Mouse (Mus musculus) embryonic facial prominence, embryonic 12.5 days (tissue): Measurements from ENCODE around the gene Hes5. TPM values are rescaled to one million over a fixed set of nuclear protein-coding genes. Genes with fewer than 3 reads are reported as not detected.

Experiments
- ATAC-seq: fragments of 200-750 bp; cut with Nextera tagmentation; 2 replicates; pipeline ENCODE4 v1.8.0; 2017; ENCODE audit not compliant: insufficient number of reproducible peaks, insufficient read depth, low FRiP score, low TSS enrichment
- H3K27ac ChIP-seq: fragments of 300-500 bp; sonication (generic); 2 replicates; pipeline ENCODE4 v1.5.1; 2016; ENCODE audit warnings: mild to moderate bottlenecking
- H3K27me3 ChIP-seq: fragments of 300-500 bp; sonication (generic); 2 replicates; pipeline ENCODE4 v1.6.1; 2016; ENCODE audit warnings: mild to moderate bottlenecking, moderate library complexity
- H3K36me3 ChIP-seq: fragments of 300-500 bp; sonication (generic); 2 replicates; pipeline ENCODE4 v1.6.1; 2016; ENCODE audit warnings: mild to moderate bottlenecking
- H3K4me1 ChIP-seq: fragments of 300-500 bp; sonication (generic); 2 replicates; pipeline ENCODE4 v1.6.1; 2016
- H3K4me2 ChIP-seq: fragments of 300-500 bp; sonication (generic); replicated peaks from 2 replicates; pipeline ENCODE4 v1.6.1; 2016; ENCODE audit warnings: mild to moderate bottlenecking, moderate library complexity
- H3K4me3 ChIP-seq: fragments of 300-500 bp; sonication (generic); 2 replicates; pipeline ENCODE4 v1.5.1; 2016; ENCODE audit warnings: mild to moderate bottlenecking
- H3K9ac ChIP-seq: fragments of 300-500 bp; sonication (generic); 2 replicates; pipeline ENCODE4 v1.6.1; 2016; ENCODE audit warnings: mild to moderate bottlenecking, moderate library complexity
- H3K9me3 ChIP-seq: fragments of 300-500 bp; sonication (generic); 2 replicates; pipeline ENCODE4 v1.6.1; 2016; ENCODE audit warnings: mild to moderate bottlenecking, moderate library complexity
- WGBS: fragments of 180-500 bp; shearing (Covaris S2); methylation state at CpG from one replicate; pipeline ENCODE4 v1.1.7; 2016; 5-methylcytosine and 5-hydroxymethylcytosine counted together
- polyA plus RNA-seq: library from polyadenylated mRNA; unstranded; fragments of >200 nt; fragmentation: Nextera tagmentation; extraction: Ambion mirVana; gene quantifications from 2 replicates; pipeline ENCODE4 v1.2.1, GENCODE M21; 2016

The Hes5 gene
- polyA plus RNA-seq, 1 experiment from 2014 or later, result 29.6 TPM

DNA sequence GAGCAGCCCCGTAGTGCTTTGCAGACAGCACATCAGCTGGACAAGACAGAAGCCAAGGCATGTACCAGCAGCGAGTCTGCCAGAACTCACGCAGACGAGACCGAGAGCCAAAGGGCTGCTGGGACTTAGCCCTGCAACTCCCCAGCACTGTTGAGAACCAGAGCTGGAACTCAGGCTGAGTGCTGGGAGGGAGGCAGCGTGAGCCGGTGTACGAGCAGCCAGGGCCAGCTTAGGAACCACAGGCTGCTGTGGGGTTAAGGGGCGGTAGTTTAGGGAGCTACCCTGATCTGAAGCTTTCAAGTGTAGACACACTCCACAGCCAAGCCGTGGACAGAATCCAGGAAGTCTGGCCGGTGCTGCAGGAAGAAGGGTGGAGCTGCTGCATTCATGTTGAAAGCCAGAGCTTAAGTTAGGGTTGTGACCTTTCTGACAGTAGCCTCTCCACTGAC, 13.5 kb downstream of the Hes5 start:
- H3K27me3 ChIP-seq, result no peaks in the 10 kb centered on the region
- H3K4me2 ChIP-seq, result no peak overlapping the region
- H3K36me3 ChIP-seq, result peaks cover 100% of the 10 kb centered on the region
- H3K9ac ChIP-seq, result no peak overlapping the region
- no peaks in the 10 kb centered on the region for H3K9me3 ChIP-seq
- H3K4me1 ChIP-seq, result no peaks in the 10 kb centered on the region
- no peak overlapping the region for H3K27ac ChIP-seq
- no peak overlapping the region for H3K4me3 ChIP-seq
- 87% methylated on average over 11 of the region's 11 CpGs for WGBS
- no peak for ATAC-seq

DNA sequence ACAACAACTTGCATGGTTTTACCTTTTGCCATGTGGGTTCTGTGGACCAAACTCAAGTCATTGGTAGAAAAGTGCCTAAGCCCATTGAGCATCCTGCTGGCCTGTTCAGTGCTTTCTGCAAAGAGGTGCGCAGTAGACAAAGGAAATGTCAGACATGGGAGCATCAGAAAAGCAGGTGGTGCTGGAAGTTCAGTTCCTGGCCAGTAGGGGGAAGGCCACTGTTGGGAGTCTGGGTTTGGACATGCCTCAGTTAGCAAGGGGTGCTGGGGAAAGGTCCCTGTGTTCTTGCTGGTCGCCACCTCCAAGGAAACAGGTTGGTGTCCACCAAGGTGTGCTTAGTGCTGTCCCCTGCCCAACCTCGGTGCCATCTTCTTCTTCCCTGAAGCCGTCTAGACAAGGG, 19.4 kb downstream of the Hes5 start:
- H3K9ac ChIP-seq, result no peak overlapping the region
- no peak overlapping the region for H3K4me2 ChIP-seq
- H3K27ac ChIP-seq, result no peak overlapping the region
- H3K9me3 ChIP-seq, result no peaks in the 10 kb centered on the region
- ATAC-seq, result no peak
- 93% methylated on average over 4 of the region's 4 CpGs for WGBS
- H3K27me3 ChIP-seq, result peaks cover 20% of the 10 kb centered on the region
- H3K4me1 ChIP-seq, result 0 out of 2 replicates have a peak, but pooled peaks cover 5% of the 10 kb centered on the region
- peaks cover 62% of the 10 kb centered on the region for H3K36me3 ChIP-seq
- no peak overlapping the region for H3K4me3 ChIP-seq

GRCm38 (mm10) chr4:154981076-154981475, 20.4 kb downstream of the Hes5 start:
- Histone ChIP-seq H3K27ac (no peak overlapping the region), H3K4me1 (peaks cover 10% of the 10 kb centered on the region), H3K27me3 (peaks cover 20% of the 10 kb centered on the region), H3K36me3 (peaks cover 52% of the 10 kb centered on the region), H3K9ac (no peak overlapping the region), H3K9me3 (no peaks in the 10 kb centered on the region), H3K4me3 (no peak overlapping the region), H3K4me2 (no peak overlapping the region)
- ATAC-seq, result no peak
- 88% methylated on average over 6 of the region's 6 CpGs for WGBS

DNA sequence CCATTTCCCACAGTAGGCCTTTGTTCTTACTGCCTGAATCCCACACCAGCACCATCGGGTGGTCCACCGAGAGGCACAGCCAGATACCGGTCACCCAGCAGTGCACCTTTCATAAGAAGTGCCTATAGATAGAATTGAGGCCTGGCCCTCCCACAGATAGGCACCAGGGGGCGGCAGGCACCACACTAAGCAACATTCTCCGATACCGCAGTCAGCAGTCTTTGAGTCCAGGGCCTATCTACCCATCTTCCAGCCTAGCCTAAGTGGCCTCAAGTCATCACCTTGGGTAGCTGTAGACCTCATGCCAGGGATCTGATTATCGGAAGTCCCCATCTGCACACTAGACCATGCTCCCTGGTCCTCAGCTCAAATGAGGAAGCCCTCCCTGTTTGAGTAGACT, 20.8 kb downstream of the Hes5 start:
- WGBS, result 46% methylated on average over 7 of the region's 7 CpGs
- no peak overlapping the region for H3K4me3 ChIP-seq
- H3K27me3 ChIP-seq, result peaks cover 20% of the 10 kb centered on the region
- ATAC-seq, result no peak
- H3K36me3 ChIP-seq, result peaks cover 48% of the 10 kb centered on the region
- no peak overlapping the region for H3K9ac ChIP-seq
- no peaks in the 10 kb centered on the region for H3K9me3 ChIP-seq
- H3K4me2 ChIP-seq, result no peak overlapping the region
- no peak overlapping the region for H3K27ac ChIP-seq
- H3K4me1 ChIP-seq, result peaks cover 14% of the 10 kb centered on the region

- peaks cover 20% of the 10 kb centered on the region for H3K27me3 ChIP-seq
- no peak overlapping the region for H3K9ac ChIP-seq
- H3K4me3 ChIP-seq, result no peak overlapping the region
- 0 out of 2 replicates have a peak overlapping the region, but pooled peaks have one; percentile 30 for H3K27ac ChIP-seq
- no peaks in the 10 kb centered on the region for H3K9me3 ChIP-seq
- WGBS, result 73% methylated on average over 18 of the region's 19 CpGs
- H3K36me3 ChIP-seq, result peaks cover 38% of the 10 kb centered on the region
- H3K4me1 ChIP-seq, result peaks cover 14% of the 10 kb centered on the region
- ATAC-seq, result no peak
- no peak overlapping the region for H3K4me2 ChIP-seq
These were observed 21.8 kb downstream of the Hes5 start for GRCm38 (mm10) chr4:154982247-154983120.

- H3K4me1 ChIP-seq, result peaks cover 14% of the 10 kb centered on the region
- peak overlapping the region; percentile 37; the same call in 1 of the 2 replicates for H3K9ac ChIP-seq
- 16% methylated on average over 24 of the region's 24 CpGs for WGBS
These were observed 23.0 kb downstream of the Hes5 start for GRCm38 (mm10) chr4:154983767-154984166.

DNA sequence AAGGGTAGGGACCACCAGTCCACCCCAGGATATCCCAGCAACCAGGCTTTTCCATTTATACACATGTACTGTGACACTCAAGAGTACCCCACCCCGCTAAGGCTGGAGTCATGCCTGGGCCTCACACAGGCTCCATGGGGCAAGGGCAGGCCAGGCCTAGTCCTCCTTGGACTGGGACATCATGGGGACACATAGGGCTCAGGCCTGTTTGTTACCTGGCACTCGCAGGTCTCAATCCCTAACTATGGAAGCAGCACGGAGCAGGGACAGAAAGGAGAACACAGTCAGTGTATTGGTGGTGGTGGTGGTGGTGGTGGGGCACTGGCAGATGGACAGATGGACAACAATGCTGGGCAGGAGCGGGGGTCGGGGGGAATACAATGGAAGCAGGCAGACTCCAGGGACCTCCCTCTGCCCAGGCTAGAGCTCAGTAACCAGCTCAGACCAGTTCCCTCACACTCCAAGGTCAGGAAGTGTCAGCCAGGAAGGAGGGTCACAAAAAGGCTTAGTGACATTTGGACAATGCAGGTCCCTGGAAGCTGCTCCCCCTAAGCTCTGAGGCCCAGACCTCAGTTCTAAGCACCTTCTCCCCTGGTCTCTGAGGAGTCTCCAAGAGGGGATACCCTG, 24.5 kb downstream of the Hes5 start:
- Histone ChIP-seq H3K36me3 (peaks cover 10% of the 10 kb centered on the region), H3K9ac (no peak overlapping the region), H3K4me2 (no peak overlapping the region), H3K4me3 (no peak overlapping the region), H3K9me3 (no peaks in the 10 kb centered on the region), H3K27ac (no peak overlapping the region), H3K4me1 (peaks cover 14% of the 10 kb centered on the region), H3K27me3 (peaks cover 20% of the 10 kb centered on the region)
- WGBS, result 83% methylated on average over 5 of the region's 5 CpGs
- ATAC-seq, result no peak

More at GRCm38 (mm10) chr4:154983767-154984166, 23.0 kb downstream of the Hes5 start:
- no peak overlapping the region for H3K4me2 ChIP-seq
- H3K4me3 ChIP-seq, result no peak overlapping the region
- no peak overlapping the region for H3K27ac ChIP-seq
- H3K9me3 ChIP-seq, result no peaks in the 10 kb centered on the region
- peaks cover 20% of the 10 kb centered on the region for H3K27me3 ChIP-seq
- peaks cover 25% of the 10 kb centered on the region for H3K36me3 ChIP-seq
- ATAC-seq, result no peak

GRCm38 (mm10) chr4:154986096-154986495, 25.4 kb downstream of the Hes5 start:
- no peak for ATAC-seq
- no peak overlapping the region for H3K9ac ChIP-seq
- H3K36me3 ChIP-seq, result peaks cover 3% of the 10 kb centered on the region; the same call in 1 of the 2 replicates
- no peak overlapping the region for H3K4me3 ChIP-seq
- peaks cover 14% of the 10 kb centered on the region for H3K4me1 ChIP-seq
- 29% methylated on average over 17 of the region's 17 CpGs for WGBS
- H3K27me3 ChIP-seq, result peaks cover 20% of the 10 kb centered on the region
- no peak overlapping the region for H3K27ac ChIP-seq
- H3K9me3 ChIP-seq, result no peaks in the 10 kb centered on the region
- H3K4me2 ChIP-seq, result peak overlapping the region; percentile 18; the same call in 1 of the 2 replicates

- Histone ChIP-seq H3K27ac (no peak overlapping the region), H3K27me3 (peaks cover 20% of the 10 kb centered on the region), H3K9me3 (no peaks in the 10 kb centered on the region), H3K36me3 (no peaks in the 10 kb centered on the region), H3K9ac (no peak overlapping the region), H3K4me3 (no peak overlapping the region), H3K4me1 (peaks cover 14% of the 10 kb centered on the region), H3K4me2 (no peak overlapping the region)
- WGBS, result 64% methylated on average over 15 of the region's 15 CpGs
- no peak for ATAC-seq
These were observed 26.0 kb downstream of the Hes5 start for GRCm38 (mm10) chr4:154986750-154987149.

DNA sequence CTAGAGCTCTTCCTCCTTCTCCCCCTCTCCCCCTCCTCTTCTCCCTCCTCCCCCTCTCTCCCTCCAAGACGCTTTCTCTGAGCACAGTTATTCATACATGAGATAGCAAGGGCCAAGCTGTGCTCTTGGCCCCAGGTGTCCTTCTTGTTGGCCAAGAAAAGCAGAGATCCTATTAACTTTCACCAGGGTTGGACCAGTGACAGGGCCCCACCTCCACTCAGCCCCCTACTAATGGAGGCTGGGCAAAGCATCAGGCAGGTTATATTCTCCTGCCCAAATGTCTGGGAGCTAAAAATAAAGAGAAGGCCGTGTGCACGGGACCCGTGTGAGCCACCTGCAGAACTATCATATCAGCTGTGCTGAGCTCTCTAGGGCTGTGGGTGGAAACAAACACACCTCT, 34.2 kb downstream of the Hes5 start:
- WGBS, result 76% methylated on average over 4 of the region's 4 CpGs
- Histone ChIP-seq H3K36me3 (no peaks in the 10 kb centered on the region), H3K27ac (no peak overlapping the region), H3K9ac (no peak overlapping the region), H3K4me1 (peaks cover 22% of the 10 kb centered on the region), H3K9me3 (no peaks in the 10 kb centered on the region), H3K4me3 (no peak overlapping the region), H3K4me2 (no peak overlapping the region), H3K27me3 (no peaks in the 10 kb centered on the region)
- ATAC-seq, result no peak

DNA sequence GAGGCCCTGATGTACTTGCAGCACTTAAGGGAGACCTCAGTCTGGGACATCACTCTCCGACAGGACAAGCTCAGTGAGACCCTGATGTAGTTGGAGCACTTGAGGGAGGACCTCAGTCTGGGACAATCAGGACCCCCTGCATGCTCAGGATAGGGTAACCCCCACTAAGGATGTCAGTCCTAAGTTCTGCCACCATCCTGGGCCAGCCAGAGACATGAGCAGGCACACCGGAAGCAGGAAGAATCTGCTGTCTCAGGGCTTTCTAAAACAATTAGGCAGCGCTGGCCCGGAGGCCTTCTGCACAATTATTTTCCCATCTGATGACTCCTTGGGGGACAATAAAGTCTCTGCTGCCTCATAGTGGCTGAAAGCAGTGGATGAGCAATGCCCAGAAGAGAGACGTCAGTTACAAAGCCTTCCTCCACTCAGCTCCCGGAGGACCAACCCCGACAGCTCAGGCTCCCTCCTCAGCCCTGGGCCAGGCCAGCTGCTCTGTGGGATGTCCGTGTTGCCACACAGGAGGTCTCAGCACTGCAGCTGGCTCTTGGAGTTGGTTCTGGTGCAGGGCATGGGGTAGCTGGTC, 35.9 kb downstream of the Hes5 start:
- H3K36me3 ChIP-seq, result no peaks in the 10 kb centered on the region
- no peak overlapping the region for H3K9ac ChIP-seq
- no peak overlapping the region for H3K4me2 ChIP-seq
- WGBS, result 33% methylated on average over 8 of the region's 8 CpGs
- no peak overlapping the region for H3K4me3 ChIP-seq
- H3K27me3 ChIP-seq, result no peaks in the 10 kb centered on the region
- no peaks in the 10 kb centered on the region for H3K9me3 ChIP-seq
- peaks cover 24% of the 10 kb centered on the region for H3K4me1 ChIP-seq
- ATAC-seq, result no peak
- no peak overlapping the region for H3K27ac ChIP-seq
